In genomic region chr14:54254670-54255202, GRCm38 (mm10) we compare ENCODE assay signal across 8 mouse cellular contexts. TPM values are rescaled to one million over a fixed set of nuclear protein-coding genes. Genes with fewer than 3 reads are reported as not detected.
DNase-seq lines count a peak whose midpoint lies in the region; ATAC-seq lines count a peak whose summit lies in the region.

No protein-coding gene starts in this region.

- no peaks in the 10 kb centered on the region for H3K9me3 ChIP-seq in neural tube, embryonic 11.5 days (ENCODE audit: control insufficient read depth, low read length)
- no peaks in the 10 kb centered on the region for H3K9me3 ChIP-seq in limb, embryonic 15.5 days
- H3K9me3 ChIP-seq in stomach, embryonic 16.5 days (replicated peaks; ENCODE audit: control insufficient read depth, low read length) = no peaks in the 10 kb centered on the region

- no peak overlapping the region; the same call in 1 of the 2 replicates for H3K27ac ChIP-seq in neural tube, embryonic 11.5 days (ENCODE audit: low read depth, low read length)
- H3K27ac ChIP-seq in limb, embryonic 15.5 days = no peak overlapping the region
- H3K27ac ChIP-seq in stomach, embryonic 16.5 days (ENCODE audit: low read length) = peak overlapping the region; percentile 93; the same call in 1 of the 2 replicates

- peak overlapping the region; percentile 66 for H3K4me2 ChIP-seq in neural tube, embryonic 11.5 days (ENCODE audit: low read depth)
- peak overlapping the region; percentile 68 for H3K4me2 ChIP-seq in limb, embryonic 15.5 days
- peak overlapping the region; percentile 85 for H3K4me2 ChIP-seq in stomach, embryonic 16.5 days (ENCODE audit: low read depth, low read length)

- H3K4me1 ChIP-seq in neural tube, embryonic 11.5 days (ENCODE audit: control insufficient read depth, insufficient read depth, low read length) = peaks cover 14% of the 10 kb centered on the region
- peaks cover 41% of the 10 kb centered on the region for H3K4me1 ChIP-seq in limb, embryonic 15.5 days
- peaks cover 30% of the 10 kb centered on the region for H3K4me1 ChIP-seq in stomach, embryonic 16.5 days (ENCODE audit: control insufficient read depth, insufficient read depth, low read length)

- DNase-seq in cerebellum, adult 9-11 months = peak; percentile 21
- DNase-seq in cerebellum, adult 18-20 months = no peak
- no peak for DNase-seq in neural tube, embryonic 11.5 days (ENCODE audit: low spot score)
- no peak for DNase-seq in neural tube, embryonic 10.5 days (ENCODE audit: extremely low spot score, low spot score)
- DNase-seq in cerebellum, adult 8-10 months = no peak
- no peak for DNase-seq in frontal cortex, postnatal 36 days (ENCODE audit: low spot score in 2 of 2)

- H3K27me3 ChIP-seq in neural tube, embryonic 11.5 days (ENCODE audit: control insufficient read depth, insufficient read depth, low read length) = no peaks in the 10 kb centered on the region
- no peaks in the 10 kb centered on the region for H3K27me3 ChIP-seq in limb, embryonic 15.5 days
- H3K27me3 ChIP-seq in stomach, embryonic 16.5 days (ENCODE audit: control insufficient read depth, insufficient read depth, low read length) = no peaks in the 10 kb centered on the region

- peak overlapping the region; percentile 69 for H3K4me3 ChIP-seq in neural tube, embryonic 11.5 days (ENCODE audit: low read depth, low read length)
- H3K4me3 ChIP-seq in limb, embryonic 15.5 days = peak overlapping the region; percentile 79
- peak overlapping the region; percentile 92 for H3K4me3 ChIP-seq in stomach, embryonic 16.5 days (replicated peaks; ENCODE audit: low read length)

- peak overlapping the region; percentile 70 for H3K9ac ChIP-seq in neural tube, embryonic 11.5 days (ENCODE audit: low read length)
- no peak overlapping the region for H3K9ac ChIP-seq in limb, embryonic 15.5 days
- H3K9ac ChIP-seq in stomach, embryonic 16.5 days (ENCODE audit: low read length) = peak overlapping the region; percentile 79

- ATAC-seq in neural tube, embryonic 11.5 days (ENCODE audit: insufficient read depth, low FRiP score, low TSS enrichment) = no peak
- no peak for ATAC-seq in limb, embryonic 15.5 days (ENCODE audit: insufficient number of reproducible peaks, low FRiP score, low TSS enrichment, low read depth)
- no peak for ATAC-seq in stomach, embryonic 16.5 days (ENCODE audit: insufficient read depth, low FRiP score)

- H3K36me3 ChIP-seq in neural tube, embryonic 11.5 days (ENCODE audit: control insufficient read depth, insufficient read depth, low read length) = no peaks in the 10 kb centered on the region
- no peaks in the 10 kb centered on the region; the same call in 1 of the 2 replicates for H3K36me3 ChIP-seq in limb, embryonic 15.5 days
- no peaks in the 10 kb centered on the region for H3K36me3 ChIP-seq in stomach, embryonic 16.5 days (ENCODE audit: control insufficient read depth, insufficient read depth, low read length)

- WGBS in neural tube, embryonic 11.5 days = 69% methylated on average over 12 of the region's 12 CpGs
- 55% methylated on average over 12 of the region's 12 CpGs for WGBS in limb, embryonic 15.5 days
- 47% methylated on average over 12 of the region's 12 CpGs for WGBS in stomach, embryonic 16.5 days

RNA-seq across cellular contexts. Expression of gene Abhd4, which starts 0.7 kb away (rescaled TPM):
- 45.7 and 46.6 TPM in 2 replicates for polyA plus RNA-seq in neural tube, embryonic 11.5 days (2014; fragmentation: Nextera tagmentation; extraction: Ambion mirVana)
- polyA plus RNA-seq in limb, embryonic 15.5 days (2015; fragmentation: Nextera tagmentation; extraction: Ambion mirVana) = 56.4 and 56.7 TPM in 2 replicates
- polyA plus RNA-seq in stomach, embryonic 16.5 days (2015; fragmentation: Nextera tagmentation; extraction: Ambion mirVana) = 51.7 and 57.0 TPM in 2 replicates

RNA-seq across cellular contexts. Expression of gene Dad1, which starts 0.8 kb away (rescaled TPM):
- polyA plus RNA-seq in neural tube, embryonic 11.5 days (2014; fragmentation: Nextera tagmentation; extraction: Ambion mirVana) = 274 and 286 TPM in 2 replicates
- 384 and 403 TPM in 2 replicates for polyA plus RNA-seq in limb, embryonic 15.5 days (2015; fragmentation: Nextera tagmentation; extraction: Ambion mirVana)
- 391 and 448 TPM in 2 replicates for polyA plus RNA-seq in stomach, embryonic 16.5 days (2015; fragmentation: Nextera tagmentation; extraction: Ambion mirVana)

RNA-seq across cellular contexts. Expression of gene Olfr49, which starts 30.0 kb away (rescaled TPM):
- polyA plus RNA-seq in neural tube, embryonic 11.5 days (2014; fragmentation: Nextera tagmentation; extraction: Ambion mirVana) = not detected in 2 replicates
- not detected in 2 replicates for polyA plus RNA-seq in limb, embryonic 15.5 days (2015; fragmentation: Nextera tagmentation; extraction: Ambion mirVana)
- not detected in 2 replicates for polyA plus RNA-seq in stomach, embryonic 16.5 days (2015; fragmentation: Nextera tagmentation; extraction: Ambion mirVana)
